Mouse (Mus musculus): ENCODE results near the gene BC048562. TPM values are rescaled to one million over a fixed set of nuclear protein-coding genes. Genes with fewer than 3 reads are reported as not detected.

BC048562 gene
- polyA plus RNA-seq, 1 experiment from 2014 or later = not detected

DNA sequence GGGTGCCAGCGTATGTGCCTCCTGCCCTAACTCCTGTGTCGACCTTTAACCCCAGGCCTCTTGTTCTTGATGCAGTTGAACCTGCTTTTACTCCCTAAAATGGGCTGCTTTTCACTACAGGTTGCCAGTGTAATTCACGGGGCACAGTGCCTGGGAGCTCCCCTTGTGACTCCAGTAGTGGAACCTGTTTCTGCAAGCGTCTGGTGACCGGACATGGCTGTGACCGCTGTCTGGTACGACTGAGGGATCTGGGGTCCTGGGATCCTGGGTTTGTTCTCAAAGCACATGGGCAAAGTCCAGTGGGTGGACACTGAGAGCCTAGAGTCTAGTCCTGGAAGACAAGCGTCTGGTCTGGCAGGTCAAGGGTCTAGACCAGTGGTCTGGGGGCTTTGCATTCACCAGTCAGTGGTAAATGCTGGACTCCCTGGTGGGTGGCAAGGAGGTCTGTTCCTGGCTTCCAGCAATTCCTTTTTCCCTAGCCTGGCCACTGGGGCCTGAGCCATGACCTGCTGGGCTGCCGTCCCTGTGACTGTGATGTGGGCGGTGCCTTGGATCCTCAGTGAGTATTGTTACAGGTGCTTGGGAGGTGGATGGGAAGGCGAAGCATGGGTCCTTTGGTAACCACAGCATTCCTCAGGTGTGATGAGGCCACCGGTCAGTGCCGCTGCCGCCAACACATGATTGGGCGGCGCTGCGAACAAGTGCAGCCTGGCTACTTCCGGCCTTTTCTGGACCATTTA is 46.9 kb downstream of the BC048562 start:
- Histone ChIP-seq H3K4me1 (ENCODE audit: control insufficient read depth, insufficient read depth, low read length) (peaks cover 4% of the 10 kb centered on the region), H3K4me2 (ENCODE audit: low read depth, low read length) (no peak overlapping the region), H3K36me3 (replicated peaks; ENCODE audit: control insufficient read depth, insufficient read depth, low read depth, low read length) (peaks cover 6% of the 10 kb centered on the region), H3K9ac (replicated peaks; ENCODE audit: low read length) (no peak overlapping the region), H3K27me3 (ENCODE audit: control insufficient read depth, insufficient read depth, low read length) (no peaks in the 10 kb centered on the region), H3K4me3 (ENCODE audit: low read depth, low read length) (no peak overlapping the region), H3K27ac (replicated peaks; ENCODE audit: low read depth, low read length) (no peak overlapping the region), H3K9me3 (replicated peaks; ENCODE audit: control insufficient read depth, low read length) (no peaks in the 10 kb centered on the region)
- ATAC-seq (replicated peaks; ENCODE audit: insufficient number of reproducible peaks, low FRiP score, low TSS enrichment, low read depth) (no peak), DNase-seq (ENCODE audit: low spot score) (no peak)
- WGBS = 95% methylated on average over 18 of the region's 18 CpGs

DNA sequence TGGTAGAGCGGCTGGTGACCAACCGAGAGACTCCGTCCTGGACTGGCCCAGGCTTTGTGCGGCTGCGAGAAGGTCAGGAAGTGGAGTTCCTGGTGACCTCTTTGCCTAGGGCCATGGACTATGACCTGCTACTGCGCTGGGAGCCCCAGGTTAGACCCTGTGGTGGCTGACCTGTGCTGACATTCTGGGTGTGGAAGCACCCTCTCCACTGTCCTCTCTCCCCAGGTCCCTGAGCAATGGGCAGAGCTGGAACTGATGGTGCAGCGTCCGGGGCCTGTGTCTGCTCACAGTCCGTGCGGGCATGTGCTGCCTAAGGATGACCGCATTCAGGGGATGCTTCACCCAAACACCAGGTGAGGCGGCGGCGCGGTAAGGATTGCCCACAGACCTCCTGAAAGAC is 47.7 kb downstream of the BC048562 start:
- peaks cover 4% of the 10 kb centered on the region for H3K4me1 ChIP-seq (ENCODE audit: control insufficient read depth, insufficient read depth, low read length)
- 91% methylated on average over 15 of the region's 15 CpGs for WGBS
- DNase-seq (ENCODE audit: low spot score) (no peak), ATAC-seq (replicated peaks; ENCODE audit: insufficient number of reproducible peaks, low FRiP score, low TSS enrichment, low read depth) (no peak)
- H3K4me2 ChIP-seq (ENCODE audit: low read depth, low read length) = no peak overlapping the region
- no peaks in the 10 kb centered on the region for H3K27me3 ChIP-seq (ENCODE audit: control insufficient read depth, insufficient read depth, low read length)
- H3K9me3 ChIP-seq (replicated peaks; ENCODE audit: control insufficient read depth, low read length) = no peaks in the 10 kb centered on the region
- H3K9ac ChIP-seq (replicated peaks; ENCODE audit: low read length) = no peak overlapping the region
- no peak overlapping the region for H3K4me3 ChIP-seq (ENCODE audit: low read depth, low read length)
- peaks cover 6% of the 10 kb centered on the region for H3K36me3 ChIP-seq (replicated peaks; ENCODE audit: control insufficient read depth, insufficient read depth, low read depth, low read length)
- H3K27ac ChIP-seq (replicated peaks; ENCODE audit: low read depth, low read length) = no peak overlapping the region

DNA sequence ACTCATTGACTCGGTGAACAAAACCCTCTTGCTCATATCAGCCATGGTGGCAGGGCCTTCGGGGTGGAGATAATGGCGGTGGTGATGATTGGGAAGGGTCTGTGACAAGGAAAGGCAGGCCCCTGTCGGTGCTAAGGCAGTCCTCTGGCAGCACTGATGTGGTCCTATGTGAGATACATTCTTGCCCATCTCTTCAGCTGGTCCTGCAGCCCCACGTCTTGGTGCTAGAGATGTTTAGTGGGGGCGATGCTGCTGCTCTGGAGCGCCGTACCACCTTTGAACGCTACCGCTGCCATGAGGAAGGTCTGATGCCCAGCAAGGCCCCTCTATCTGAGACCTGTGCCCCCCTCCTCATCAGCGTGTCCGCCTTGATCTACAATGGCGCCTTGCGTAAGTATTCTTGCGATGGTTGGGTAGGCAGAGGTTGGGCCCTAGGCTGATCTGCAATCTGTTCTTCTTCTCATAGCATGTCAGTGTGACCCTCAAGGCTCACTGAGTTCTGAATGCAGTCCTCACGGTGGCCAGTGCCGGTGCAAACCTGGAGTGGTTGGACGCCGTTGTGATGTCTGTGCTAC is 49.1 kb downstream of the BC048562 start:
- 95% methylated on average over 19 of the region's 19 CpGs for WGBS
- no peak overlapping the region for H3K9ac ChIP-seq (replicated peaks; ENCODE audit: low read length)
- no peak overlapping the region for H3K27ac ChIP-seq (replicated peaks; ENCODE audit: low read depth, low read length)
- peaks cover under 1% of the 10 kb centered on the region for H3K4me1 ChIP-seq (ENCODE audit: control insufficient read depth, insufficient read depth, low read length)
- peaks cover 6% of the 10 kb centered on the region for H3K36me3 ChIP-seq (replicated peaks; ENCODE audit: control insufficient read depth, insufficient read depth, low read depth, low read length)
- no peaks in the 10 kb centered on the region for H3K9me3 ChIP-seq (replicated peaks; ENCODE audit: control insufficient read depth, low read length)
- ATAC-seq (replicated peaks; ENCODE audit: insufficient number of reproducible peaks, low FRiP score, low TSS enrichment, low read depth) (no peak), DNase-seq (ENCODE audit: low spot score) (no peak)
- no peak overlapping the region for H3K4me2 ChIP-seq (ENCODE audit: low read depth, low read length)
- no peak overlapping the region for H3K4me3 ChIP-seq (ENCODE audit: low read depth, low read length)
- no peaks in the 10 kb centered on the region for H3K27me3 ChIP-seq (ENCODE audit: control insufficient read depth, insufficient read depth, low read length)

- H3K4me1 ChIP-seq (ENCODE audit: control insufficient read depth, insufficient read depth, low read length) = peaks cover 3% of the 10 kb centered on the region
- peaks cover 6% of the 10 kb centered on the region for H3K36me3 ChIP-seq (replicated peaks; ENCODE audit: control insufficient read depth, insufficient read depth, low read depth, low read length)
- H3K4me3 ChIP-seq (ENCODE audit: low read depth, low read length) = no peak overlapping the region
- DNase-seq (ENCODE audit: low spot score) = no peak
- H3K27ac ChIP-seq (replicated peaks; ENCODE audit: low read depth, low read length) = no peak overlapping the region
- WGBS = 93% methylated on average over 8 of the region's 8 CpGs
- no peaks in the 10 kb centered on the region for H3K27me3 ChIP-seq (ENCODE audit: control insufficient read depth, insufficient read depth, low read length)
- no peak for ATAC-seq (replicated peaks; ENCODE audit: insufficient number of reproducible peaks, low FRiP score, low TSS enrichment, low read depth)
- no peak overlapping the region for H3K9ac ChIP-seq (replicated peaks; ENCODE audit: low read length)
- H3K9me3 ChIP-seq (replicated peaks; ENCODE audit: control insufficient read depth, low read length) = no peaks in the 10 kb centered on the region
- H3K4me2 ChIP-seq (ENCODE audit: low read depth, low read length) = no peak overlapping the region
These were observed 50.8 kb downstream of the BC048562 start for GRCm38 (mm10) chr9:108486973-108487530.

DNA sequence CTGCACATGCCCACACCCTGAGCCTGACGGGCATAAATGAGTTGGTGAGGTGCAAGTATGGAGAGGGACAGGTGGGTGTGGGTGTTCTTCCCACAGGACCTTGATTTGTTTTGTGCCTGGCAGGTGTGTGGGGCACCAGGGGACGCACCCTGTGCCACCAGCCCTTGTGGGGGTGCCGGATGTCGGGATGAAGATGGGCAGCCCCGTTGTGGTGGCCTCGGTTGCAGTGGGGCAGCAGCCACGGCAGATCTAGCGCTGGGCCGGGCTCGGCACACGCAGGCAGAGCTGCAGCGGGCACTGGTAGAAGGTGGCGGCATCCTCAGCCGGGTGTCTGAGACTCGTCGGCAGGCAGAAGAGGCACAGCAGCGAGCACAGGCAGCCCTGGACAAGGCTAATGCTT is 52.1 kb downstream of the BC048562 start:
- Histone ChIP-seq H3K27ac (replicated peaks; ENCODE audit: low read depth, low read length) (no peak overlapping the region), H3K4me1 (ENCODE audit: control insufficient read depth, insufficient read depth, low read length) (peaks cover 4% of the 10 kb centered on the region), H3K27me3 (ENCODE audit: control insufficient read depth, insufficient read depth, low read length) (no peaks in the 10 kb centered on the region), H3K4me3 (ENCODE audit: low read depth, low read length) (no peak overlapping the region), H3K36me3 (replicated peaks; ENCODE audit: control insufficient read depth, insufficient read depth, low read depth, low read length) (peaks cover 12% of the 10 kb centered on the region), H3K9ac (replicated peaks; ENCODE audit: low read length) (no peak overlapping the region), H3K9me3 (replicated peaks; ENCODE audit: control insufficient read depth, low read length) (no peaks in the 10 kb centered on the region), H3K4me2 (ENCODE audit: low read depth, low read length) (no peak overlapping the region)
- 95% methylated on average over 17 of the region's 17 CpGs for WGBS
- DNase-seq (ENCODE audit: low spot score) (no peak), ATAC-seq (replicated peaks; ENCODE audit: insufficient number of reproducible peaks, low FRiP score, low TSS enrichment, low read depth) (no peak)

- ATAC-seq (replicated peaks; ENCODE audit: insufficient number of reproducible peaks, low FRiP score, low TSS enrichment, low read depth) = no peak
- H3K36me3 ChIP-seq (replicated peaks; ENCODE audit: control insufficient read depth, insufficient read depth, low read depth, low read length) = peaks cover 12% of the 10 kb centered on the region
These were observed 52.9 kb downstream of the BC048562 start for GRCm38 (mm10) chr9:108489215-108489614.

GRCm38 (mm10) chr9:108489702-108490558 is 53.6 kb downstream of the BC048562 start:
- H3K4me3 ChIP-seq (ENCODE audit: low read depth, low read length) = peak overlapping the region; percentile 91
- no peaks in the 10 kb centered on the region for H3K9me3 ChIP-seq (replicated peaks; ENCODE audit: control insufficient read depth, low read length)
- peak overlapping the region; percentile 48 for H3K4me2 ChIP-seq (ENCODE audit: low read depth, low read length)
- 64% methylated on average over 26 of the region's 26 CpGs for WGBS
- peak; percentile 5; the same call in 1 of the 2 replicates for ATAC-seq (replicated peaks; ENCODE audit: insufficient number of reproducible peaks, low FRiP score, low TSS enrichment, low read depth)
- H3K27me3 ChIP-seq (ENCODE audit: control insufficient read depth, insufficient read depth, low read length) = no peaks in the 10 kb centered on the region
- DNase-seq (ENCODE audit: low spot score) = no peak
- peak overlapping the region; percentile 95 for H3K27ac ChIP-seq (replicated peaks; ENCODE audit: low read depth, low read length)
- H3K36me3 ChIP-seq (replicated peaks; ENCODE audit: control insufficient read depth, insufficient read depth, low read depth, low read length) = peaks cover 17% of the 10 kb centered on the region
- H3K9ac ChIP-seq (replicated peaks; ENCODE audit: low read length) = peak overlapping the region; percentile 76
- H3K4me1 ChIP-seq (ENCODE audit: control insufficient read depth, insufficient read depth, low read length) = peaks cover 4% of the 10 kb centered on the region

More at GRCm38 (mm10) chr9:108489215-108489614, 52.9 kb downstream of the BC048562 start:
- no peak overlapping the region for H3K9ac ChIP-seq (replicated peaks; ENCODE audit: low read length)
- WGBS = 96% methylated on average over 20 of the region's 20 CpGs
- no peak overlapping the region for H3K4me2 ChIP-seq (ENCODE audit: low read depth, low read length)
- no peaks in the 10 kb centered on the region for H3K27me3 ChIP-seq (ENCODE audit: control insufficient read depth, insufficient read depth, low read length)
- DNase-seq (ENCODE audit: low spot score) = no peak
- no peaks in the 10 kb centered on the region for H3K9me3 ChIP-seq (replicated peaks; ENCODE audit: control insufficient read depth, low read length)
- H3K4me3 ChIP-seq (ENCODE audit: low read depth, low read length) = no peak overlapping the region
- H3K4me1 ChIP-seq (ENCODE audit: control insufficient read depth, insufficient read depth, low read length) = peaks cover 4% of the 10 kb centered on the region
- no peak overlapping the region for H3K27ac ChIP-seq (replicated peaks; ENCODE audit: low read depth, low read length)
